9 mouse cellular contexts compared by ENCODE assay signal in the genomic region with DNA sequence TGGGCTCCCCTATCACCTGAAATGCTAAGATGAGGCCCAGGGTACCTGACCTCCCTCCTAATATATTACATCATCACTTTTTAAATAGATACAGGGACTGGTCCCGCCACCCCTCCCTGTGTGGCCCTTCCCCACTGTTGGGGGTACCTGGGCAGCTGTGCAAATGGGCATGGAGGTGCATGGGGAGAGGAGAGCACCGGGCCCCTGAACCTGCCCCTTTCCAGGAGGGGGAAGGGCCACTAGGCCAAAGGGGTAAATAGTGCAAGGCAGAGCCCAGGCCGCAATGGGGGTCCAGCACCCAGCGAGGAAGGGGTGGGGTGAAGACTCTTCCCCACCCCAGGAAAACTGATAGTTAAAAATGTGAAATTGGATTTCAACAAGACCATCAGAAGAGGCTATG. TPM values are rescaled to one million over a fixed set of nuclear protein-coding genes. Genes with fewer than 3 reads are reported as not detected.
DNase-seq lines count a peak whose midpoint lies in the region; ATAC-seq and TF ChIP-seq lines count a peak whose summit lies in the region.
"Had no signal": no experiment of that assay in that cellular context is flagged by ENCODE, and none has a peak within 500 bp of the region (broad histone marks: within the 10 kb centered on the region; RNA-seq: fewer than 3 reads in every experiment).

No protein-coding gene starts in this region.

- intact Hi-C loops in heart, postnatal 14 days (cut with DNase I): loop anchor here (5.0 kb wide), 1 partner anchor 109 kb away; no protein-coding TSS in a partner anchor
- intact Hi-C loops in left cerebral cortex, postnatal 36 days (cut with DNase I): loop anchor here (10.0 kb wide), 1 partner anchor 107 kb away; no protein-coding TSS in a partner anchor

- H3K79me2 ChIP-seq in CH12.LX (replicated peaks; ENCODE audit: control insufficient read depth, extremely low read depth, insufficient read depth, poor library complexity, severe bottlenecking): 0 out of 2 replicates have a peak, but pooled peaks cover 5% of the 10 kb centered on the region

- H3K27me3 ChIP-seq in heart, embryonic 11.5 days (ENCODE audit: control insufficient read depth, insufficient read depth, low read length): no peaks in the 10 kb centered on the region
- H3K27me3 ChIP-seq in CH12.LX (replicated peaks): no peaks in the 10 kb centered on the region
- H3K27me3 ChIP-seq in forebrain, embryonic 11.5 days (ENCODE audit: control insufficient read depth, insufficient read depth, low read length): no peaks in the 10 kb centered on the region
- H3K27me3 ChIP-seq in limb, embryonic 15.5 days: no peaks in the 10 kb centered on the region
- H3K27me3 ChIP-seq: liver, embryonic 15.5 days had no signal

- no peak for TF ChIP-seq POLR2A in CH12.LX (IDR thresholded peaks at IDR 0.05; ENCODE audit: low read depth, low read length)

- H3K4me2 ChIP-seq in heart, embryonic 11.5 days: peak overlapping the region; percentile 81
- peak overlapping the region; percentile 65; the same call in 1 of the 2 replicates for H3K4me2 ChIP-seq in CH12.LX (ENCODE audit: insufficient read depth, low read depth, poor library complexity, severe bottlenecking)
- H3K4me2 ChIP-seq in forebrain, embryonic 11.5 days (ENCODE audit: low read depth, low read length, severe bottlenecking): no peak overlapping the region; the same call in 1 of the 2 replicates
- peak overlapping the region; percentile 76 for H3K4me2 ChIP-seq in limb, embryonic 15.5 days

- in situ Hi-C loops in CH12.LX (cut with MboI; ENCODE audit: low pct_ligation_motif_present, low pct_unique_long_range_greater_than_20kb, low sequenced_read_pairs): no loop called here

- DNase-seq in heart, postnatal 14 days: no peak
- no peak for DNase-seq in CH12.LX (ENCODE audit: extremely low read depth)
- no peak for DNase-seq in forebrain, embryonic 11.5 days (ENCODE audit: low spot score)
- DNase-seq in T-cell, adult 2 months (ENCODE audit: low spot score): no peak
- DNase-seq in kidney, postnatal 25 days: no peak
- no peak for DNase-seq in left cerebral cortex, postnatal 36 days (ENCODE audit: low spot score in 2 of 2)

- no peak overlapping the region for H3K27ac ChIP-seq in heart, embryonic 11.5 days (ENCODE audit: low read depth, low read length)
- H3K27ac ChIP-seq in CH12.LX (ENCODE audit: insufficient read depth, low read depth): peak overlapping the region; percentile 74; the same call in 1 of the 2 replicates
- no peak overlapping the region for H3K27ac ChIP-seq in forebrain, embryonic 11.5 days (ENCODE audit: low read depth, low read length)
- H3K27ac ChIP-seq in limb, embryonic 15.5 days: 0 out of 2 replicates have a peak overlapping the region, but pooled peaks have one; percentile 2

- peaks cover 12% of the 10 kb centered on the region; the same call in 1 of the 2 replicates for H3K4me1 ChIP-seq in heart, embryonic 11.5 days (ENCODE audit: control insufficient read depth, insufficient read depth, low read length)
- H3K4me1 ChIP-seq in CH12.LX (ENCODE audit: control insufficient read depth in 1 of 2, insufficient read depth in 2 of 2): peaks cover 24 to 68% of the 10 kb centered on the region in 2 experiments
- peaks cover 4% of the 10 kb centered on the region for H3K4me1 ChIP-seq in forebrain, embryonic 11.5 days (replicated peaks; ENCODE audit: control insufficient read depth, insufficient read depth, low read length)
- H3K4me1 ChIP-seq in limb, embryonic 15.5 days: peaks cover 19% of the 10 kb centered on the region

- peak overlapping the region; percentile 64; the same call in 1 of the 2 replicates for H3K4me3 ChIP-seq in heart, embryonic 11.5 days (ENCODE audit: low read depth, low read length)
- H3K4me3 ChIP-seq in CH12.LX (replicated peaks in 1 of 3; ENCODE audit: low read depth in 2 of 3, low read length in 2 of 3, poor library complexity in 1 of 3): no peak overlapping the region
- H3K4me3 ChIP-seq in forebrain, embryonic 11.5 days (ENCODE audit: low read depth, low read length): peak overlapping the region; percentile 52; the same call in 1 of the 2 replicates
- H3K4me3 ChIP-seq in limb, embryonic 15.5 days: peak overlapping the region; percentile 55; the same call in 1 of the 2 replicates

- dilution Hi-C loops in CH12.LX (cut with MboI; ENCODE audit: extremely low pct_ligation_motif_present, extremely low pct_unique_long_range_greater_than_20kb, low sequenced_read_pairs): no loop called here

- ATAC-seq in heart, embryonic 11.5 days (replicated peaks; ENCODE audit: insufficient number of reproducible peaks, low FRiP score, low TSS enrichment): no peak
- ATAC-seq in forebrain, embryonic 11.5 days (replicated peaks; ENCODE audit: low FRiP score): peak; percentile 40; the same call in 1 of the 2 replicates
- ATAC-seq in limb, embryonic 15.5 days (ENCODE audit: insufficient number of reproducible peaks, low FRiP score, low TSS enrichment, low read depth): no peak

- no peaks in the 10 kb centered on the region for H3K9me3 ChIP-seq in heart, embryonic 11.5 days (replicated peaks; ENCODE audit: control insufficient read depth, low read length)
- H3K9me3 ChIP-seq in CH12.LX (replicated peaks; ENCODE audit: low read length): no peaks in the 10 kb centered on the region
- no peaks in the 10 kb centered on the region for H3K9me3 ChIP-seq in forebrain, embryonic 11.5 days (ENCODE audit: control insufficient read depth, low read length)
- no peaks in the 10 kb centered on the region for H3K9me3 ChIP-seq in limb, embryonic 15.5 days
- H3K9me3 ChIP-seq: liver, embryonic 15.5 days had no signal

- peak overlapping the region; percentile 77; the same call in 1 of the 2 replicates for H3K9ac ChIP-seq in heart, embryonic 11.5 days (ENCODE audit: low read depth, low read length)
- H3K9ac ChIP-seq in CH12.LX (ENCODE audit: insufficient read depth, low read depth): no peak overlapping the region
- H3K9ac ChIP-seq in forebrain, embryonic 11.5 days (ENCODE audit: low read length): no peak overlapping the region; the same call in 1 of the 2 replicates
- H3K9ac ChIP-seq in limb, embryonic 15.5 days: no peak overlapping the region

- H3K36me3 ChIP-seq in heart, embryonic 11.5 days (ENCODE audit: control insufficient read depth, insufficient read depth, low read length): no peaks in the 10 kb centered on the region
- peaks cover 39 to 64% of the 10 kb centered on the region in 2 experiments for H3K36me3 ChIP-seq in CH12.LX (replicated peaks in 1 of 2; ENCODE audit: control insufficient read depth in 1 of 2, insufficient read depth in 1 of 2, low read length in 1 of 2)
- H3K36me3 ChIP-seq in forebrain, embryonic 11.5 days (ENCODE audit: control insufficient read depth, insufficient read depth, low read length): no peaks in the 10 kb centered on the region
- H3K36me3 ChIP-seq in limb, embryonic 15.5 days: peaks cover 9% of the 10 kb centered on the region; the same call in 1 of the 2 replicates

- no peak for TF ChIP-seq EP300 in CH12.LX (IDR thresholded peaks at IDR 0.05; ENCODE audit: low read length)

- TF ChIP-seq CTCF in CH12.LX (conservative IDR thresholded peaks at IDR 0.05 in 1 of 2, IDR thresholded peaks at IDR 0.05 in 1 of 2; ENCODE audit: low read depth in 2 of 2, low read length in 2 of 2): no peak

- no peak for TF ChIP-seq RAD21 in CH12.LX (IDR thresholded peaks at IDR 0.05; ENCODE audit: low read depth, low read length)

- 72% methylated on average over 4 of the region's 4 CpGs for WGBS in heart, embryonic 11.5 days (ENCODE audit: insufficient replicate concordance)
- 66% methylated on average over 4 of the region's 4 CpGs for WGBS in forebrain, embryonic 11.5 days
- 74% methylated on average over 4 of the region's 4 CpGs for WGBS in limb, embryonic 15.5 days

RNA-seq across cellular contexts. Expression of a gene that starts 12.8 kb away (rescaled TPM):
- polyA plus RNA-seq in heart, embryonic 11.5 days (2014; fragmentation: Nextera tagmentation; extraction: Ambion mirVana): 0.17 and 0.21 TPM in 2 replicates
- total RNA-seq in heart, postnatal 14 days (2021): under 1 TPM; 0.22 to 0.48 TPM
- total RNA-seq in CH12.LX (2012; rRNA removed): 0.04 and 0.21 TPM in 2 replicates
- not detected in 2 replicates for total RNA-seq in CH12.LX (2014; rRNA removed)
- polyA plus RNA-seq in CH12.LX (2012; ENCODE audit: insufficient read length, low read depth): 0.10 and 0.53 TPM in 2 replicates
- polyA plus RNA-seq in forebrain, embryonic 11.5 days (2014; fragmentation: Nextera tagmentation; extraction: Ambion mirVana): 0.08 and 0.15 TPM in 2 replicates
- 0.52 and 0.76 TPM in 2 replicates for polyA plus RNA-seq in limb, embryonic 15.5 days (2015; fragmentation: Nextera tagmentation; extraction: Ambion mirVana)
- not detected for total RNA-seq in left cerebral cortex, postnatal 36 days (2021)
- polyA plus RNA-seq: liver, embryonic 15.5 days had no signal

RNA-seq across cellular contexts. Expression of a gene that starts 16.1 kb away (rescaled TPM):
- 0.07 TPM in 1 of 2 replicates, not detected in the other for polyA plus RNA-seq in heart, embryonic 11.5 days (2014; fragmentation: Nextera tagmentation; extraction: Ambion mirVana)
- total RNA-seq in heart, postnatal 14 days (2021): not detected
- total RNA-seq in CH12.LX (2012; rRNA removed) (not detected in 2 replicates), CH12.LX (2014; rRNA removed) (not detected in 2 replicates)
- polyA plus RNA-seq in CH12.LX (2012; ENCODE audit: insufficient read length, low read depth): 0.10 and 0.14 TPM in 2 replicates
- polyA plus RNA-seq in forebrain, embryonic 11.5 days (2014; fragmentation: Nextera tagmentation; extraction: Ambion mirVana): 0.13 TPM in 1 of 2 replicates, not detected in the other
- polyA plus RNA-seq in limb, embryonic 15.5 days (2015; fragmentation: Nextera tagmentation; extraction: Ambion mirVana): 0.20 and 0.23 TPM in 2 replicates
- total RNA-seq in left cerebral cortex, postnatal 36 days (2021): under 1 TPM; 0.23 to 0.39 TPM

RNA-seq across cellular contexts. Expression of a gene that starts 16.7 kb away (rescaled TPM):
- 1.2 and 2.2 TPM in 2 replicates for polyA plus RNA-seq in heart, embryonic 11.5 days (2014; fragmentation: Nextera tagmentation; extraction: Ambion mirVana)
- total RNA-seq in heart, postnatal 14 days (2021): 10 to 100 TPM; 18.4 to 27.3 TPM
- total RNA-seq in CH12.LX (2012; rRNA removed) (31.6 and 34.2 TPM in 2 replicates), CH12.LX (2014; rRNA removed) (11.9 and 12.7 TPM in 2 replicates)
- 27.6 and 32.4 TPM in 2 replicates for polyA plus RNA-seq in CH12.LX (2012; ENCODE audit: insufficient read length, low read depth)
- 1.3 and 1.4 TPM in 2 replicates for polyA plus RNA-seq in forebrain, embryonic 11.5 days (2014; fragmentation: Nextera tagmentation; extraction: Ambion mirVana)
- 7.0 and 7.2 TPM in 2 replicates for polyA plus RNA-seq in limb, embryonic 15.5 days (2015; fragmentation: Nextera tagmentation; extraction: Ambion mirVana)
- 10 to 100 TPM; 10.9 to 18.6 TPM for total RNA-seq in left cerebral cortex, postnatal 36 days (2021)

RNA-seq across cellular contexts. Expression of a gene that starts 24.8 kb away (rescaled TPM):
- not detected in 2 replicates for polyA plus RNA-seq in heart, embryonic 11.5 days (2014; fragmentation: Nextera tagmentation; extraction: Ambion mirVana)
- total RNA-seq in heart, postnatal 14 days (2021): under 1 TPM in 1 of 2 experiments, not detected in 1; 0.98 TPM
- total RNA-seq in CH12.LX (2012; rRNA removed) (not detected in 2 replicates), CH12.LX (2014; rRNA removed) (not detected in 2 replicates)
- not detected in 2 replicates for polyA plus RNA-seq in CH12.LX (2012; ENCODE audit: insufficient read length, low read depth)
- 0.91 and 1.9 TPM in 2 replicates for polyA plus RNA-seq in forebrain, embryonic 11.5 days (2014; fragmentation: Nextera tagmentation; extraction: Ambion mirVana)
- polyA plus RNA-seq in limb, embryonic 15.5 days (2015; fragmentation: Nextera tagmentation; extraction: Ambion mirVana): not detected in 2 replicates
- 1 to 10 TPM; 4.2 to 5.3 TPM for total RNA-seq in left cerebral cortex, postnatal 36 days (2021)
- polyA plus RNA-seq: liver, embryonic 15.5 days had no signal

RNA-seq across cellular contexts. Expression of a gene that starts 28.0 kb away (rescaled TPM):
- polyA plus RNA-seq in heart, embryonic 11.5 days (2014; fragmentation: Nextera tagmentation; extraction: Ambion mirVana): 23.3 and 25.9 TPM in 2 replicates
- 10 to 100 TPM; 80.4 to 100.0 TPM for total RNA-seq in heart, postnatal 14 days (2021)
- total RNA-seq in CH12.LX (2012; rRNA removed) (31.3 and 39.1 TPM in 2 replicates), CH12.LX (2014; rRNA removed) (5.8 and 5.9 TPM in 2 replicates)
- 26.2 and 26.5 TPM in 2 replicates for polyA plus RNA-seq in CH12.LX (2012; ENCODE audit: insufficient read length, low read depth)
- polyA plus RNA-seq in forebrain, embryonic 11.5 days (2014; fragmentation: Nextera tagmentation; extraction: Ambion mirVana): 27.9 and 28.4 TPM in 2 replicates
- 94.4 and 106 TPM in 2 replicates for polyA plus RNA-seq in limb, embryonic 15.5 days (2015; fragmentation: Nextera tagmentation; extraction: Ambion mirVana)
- 100 to 1,000 TPM in 1 of 2 experiments, 10 to 100 TPM in 1; 96.1 to 120 TPM for total RNA-seq in left cerebral cortex, postnatal 36 days (2021)

Comparison
In these comparisons a context has a peak if more than half of its experiments do, and no peak if none do; other contexts are left out.
1. H3K27ac ChIP-seq: peak in CH12.LX (single experiment) and limb, embryonic 15.5 days (single experiment); none in heart, embryonic 11.5 days (single experiment) and forebrain, embryonic 11.5 days (single experiment).
2. H3K4me3 ChIP-seq: peak in heart, embryonic 11.5 days (single experiment), forebrain, embryonic 11.5 days (single experiment) and limb, embryonic 15.5 days (single experiment); none in CH12.LX (0 of 3).